Mouse (Mus musculus) liver, embryonic 14.5 days (tissue): ENCODE results near the gene Atg101. TPM values are rescaled to one million over a fixed set of nuclear protein-coding genes. Genes with fewer than 3 reads are reported as not detected.

Experiments
- ATAC-seq: fragments of 200-750 bp; cut with Nextera tagmentation; 2 replicates; pipeline ENCODE4 v1.8.0; 2017; ENCODE audit warnings: moderate number of reproducible peaks, mild to moderate bottlenecking, moderate library complexity; ENCODE audit not compliant: insufficient read depth
- DNase-seq, 3 experiments: peaks; one replicate each; pipeline ENCODE4 v3.0.0-alpha.2; 2012 to 2013; ENCODE audit warnings: low read depth in 3 of 3, low spot score in 3 of 3
- H3K27ac ChIP-seq: fragments of 300-500 bp; sonication (generic); 2 replicates; pipeline ENCODE4 v1.5.1; 2014; ENCODE audit warnings: moderate library complexity, mild to moderate bottlenecking, control low read depth, inconsistent platforms
- H3K27me3 ChIP-seq: fragments of 300-500 bp; sonication (generic); 2 replicates; pipeline ENCODE4 v1.6.1; 2014; ENCODE audit warnings: mild to moderate bottlenecking, low read length, moderate library complexity; ENCODE audit not compliant: control insufficient read depth, insufficient read depth
- H3K36me3 ChIP-seq: fragments of 300-500 bp; sonication (generic); replicated peaks from 2 replicates; pipeline ENCODE4 v1.6.1; 2014; ENCODE audit warnings: low read depth; ENCODE audit not compliant: control insufficient read depth, insufficient read depth
- H3K4me1 ChIP-seq, 2 experiments: fragments of 200-500 bp in 1 of 2; fragments of 300-500 bp in 1 of 2; sonication (generic) in 1 of 2; replicated peaks; 2 replicates each; pipeline ENCODE4 v1.6.1; 2012 to 2014; ENCODE audit warnings: antibody characterized with exemption in 1 of 2, inconsistent platforms in 1 of 2, low read length in 1 of 2; ENCODE audit not compliant: control insufficient read depth in 2 of 2, insufficient read depth in 2 of 2
- H3K4me2 ChIP-seq: fragments of 300-500 bp; sonication (generic); 2 replicates; pipeline ENCODE4 v1.6.1; 2014; ENCODE audit warnings: low read depth, mild to moderate bottlenecking, control low read depth, moderate library complexity
- H3K4me3 ChIP-seq, 2 experiments: fragments of 200-500 bp in 1 of 2; fragments of 300-500 bp in 1 of 2; sonication (generic) in 1 of 2; 2 replicates each; pipeline ENCODE4 v1.5.1; 2012 to 2014; ENCODE audit warnings: low read depth in 2 of 2, low read length in 2 of 2, mild to moderate bottlenecking in 2 of 2, control low read depth in 1 of 2, inconsistent platforms in 1 of 2, moderate library complexity in 1 of 2; ENCODE audit not compliant: insufficient read depth in 1 of 2
- H3K9ac ChIP-seq: fragments of 300-500 bp; sonication (generic); replicated peaks from 2 replicates; pipeline ENCODE4 v1.6.1; 2014; ENCODE audit warnings: mild to moderate bottlenecking, control low read depth, moderate library complexity
- H3K9me3 ChIP-seq: fragments of 300-500 bp; sonication (generic); 2 replicates; pipeline ENCODE4 v1.6.1; 2016; ENCODE audit warnings: low read length, mixed read lengths; ENCODE audit not compliant: control insufficient read depth
- CTCF ChIP-seq: IDR thresholded peaks from 2 replicates; pipeline ENCODE4 v1.5.1; 2016; ENCODE audit warnings: antibody characterized with exemption, low read depth, control low read depth
- EP300 ChIP-seq: IDR thresholded peaks from 2 replicates; pipeline ENCODE4 v1.6.1; 2016; ENCODE audit warnings: antibody characterized with exemption, low read depth
- WGBS: fragments of 180-500 bp; shearing (Covaris S2); extraction: QIAGEN DNeasy Blood & Tissue Kit; methylation state at CpG from one replicate; pipeline ENCODE4 v1.1.7; 2014; ENCODE audit not compliant: insufficient replicate concordance; 5-methylcytosine and 5-hydroxymethylcytosine counted together
- polyA plus RNA-seq, 2 experiments: library from polyadenylated mRNA; depleted of rRNA in 1 of 2; stranded (reverse) in 1 of 2; unstranded in 1 of 2; fragments of >200 nt; fragmentation: Nextera tagmentation in 1 of 2; extraction: Ambion mirVana in 1 of 2; gene quantifications; 2 replicates each; pipeline versions ENCODE4 v1.2.1 to v1.2.3; 2012 to 2014

Atg101 gene
- polyA plus RNA-seq, 2 experiments: 17.2 to 23.7 TPM

DNA sequence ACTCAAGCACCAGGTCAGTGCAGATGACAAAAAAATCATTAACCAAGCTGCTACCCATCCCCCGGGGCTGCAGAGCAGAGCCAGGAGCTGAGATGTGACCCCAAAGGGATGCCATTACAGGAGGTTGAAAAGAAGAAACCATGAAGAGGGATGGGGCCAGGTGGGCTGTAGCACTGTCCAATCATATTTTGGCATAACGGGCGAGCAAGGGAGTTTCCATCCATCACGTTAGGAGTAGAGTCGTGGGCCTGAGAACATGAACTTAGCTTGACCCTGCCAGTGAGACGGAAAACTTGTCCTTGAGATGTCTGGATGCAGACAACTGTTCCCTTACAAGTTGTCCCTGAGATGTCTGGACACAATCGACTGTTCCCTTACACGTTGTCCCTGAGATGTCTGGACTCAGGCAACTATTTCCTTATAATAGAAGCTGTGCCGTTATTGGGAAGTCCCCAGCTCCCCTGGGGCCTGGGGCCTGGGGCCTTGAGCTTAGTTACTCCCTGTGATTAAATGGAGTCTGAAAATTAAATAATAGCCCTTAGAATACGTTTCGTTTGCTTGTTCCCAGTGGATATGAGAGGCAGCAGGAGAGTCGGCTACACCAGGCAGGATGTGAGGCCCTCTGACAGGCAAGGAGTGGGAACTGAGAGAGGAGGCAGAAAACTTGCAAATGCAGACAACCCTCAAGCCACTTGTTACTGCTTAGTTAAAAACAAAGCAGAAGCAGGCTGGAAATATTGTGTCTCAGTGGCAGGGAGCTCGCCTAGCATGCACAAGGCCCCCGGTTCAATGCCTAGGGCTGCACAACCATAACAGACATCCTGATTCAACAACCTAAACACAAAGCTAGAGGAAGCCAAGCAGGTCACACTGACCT lies 35.1 kb downstream of the Atg101 start:
- H3K4me1 ChIP-seq: peaks cover 0 to 24% of the 10 kb centered on the region in 2 experiments; a peak in 2 of 4 replicates
- no peak for DNase-seq
- TF ChIP-seq CTCF (no peak), EP300 (no peak)
- no peaks in the 10 kb centered on the region for H3K36me3 ChIP-seq
- H3K9me3 ChIP-seq: no peaks in the 10 kb centered on the region; the same call in 1 of the 2 replicates
- H3K9ac ChIP-seq: no peak overlapping the region
- no peak for ATAC-seq
- no peak overlapping the region for H3K4me2 ChIP-seq
- H3K4me3 ChIP-seq: no peak overlapping the region
- H3K27ac ChIP-seq: no peak overlapping the region
- no peaks in the 10 kb centered on the region for H3K27me3 ChIP-seq
- 47% methylated on average over 14 of the region's 14 CpGs for whole genome bisulfite sequencing

DNA sequence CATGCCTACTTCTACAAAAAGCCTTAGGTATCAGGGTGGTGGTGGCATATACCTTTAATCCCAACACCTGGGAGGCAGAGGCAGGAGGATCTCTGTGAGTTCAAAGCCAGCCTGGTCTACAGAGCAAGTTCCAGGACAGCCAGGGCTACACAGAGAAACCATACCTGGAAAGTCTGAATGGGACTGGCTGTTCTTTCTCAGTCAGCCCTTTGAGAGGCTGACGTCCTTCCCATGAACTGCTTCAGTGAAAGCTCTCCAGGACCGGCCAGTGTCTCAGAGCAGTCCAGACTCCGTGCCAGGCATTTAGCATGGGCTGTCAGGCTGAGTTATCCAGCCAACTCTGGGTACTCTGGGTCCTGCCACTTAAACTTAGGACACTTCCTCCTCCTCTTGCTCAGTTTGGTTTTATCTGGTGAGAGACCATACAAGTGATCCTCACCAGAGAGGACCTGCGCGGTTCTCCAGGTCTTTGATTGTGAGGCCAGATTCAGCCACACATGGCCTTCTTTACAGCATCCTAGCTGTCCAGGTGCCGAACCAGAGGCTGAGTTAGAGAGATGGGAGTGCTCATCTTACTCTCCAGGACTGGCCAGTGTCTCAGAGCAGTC lies 36.0 kb downstream of the Atg101 start:
- Histone ChIP-seq H3K9ac (no peak overlapping the region), H3K4me3 (no peak overlapping the region), H3K9me3 (no peaks in the 10 kb centered on the region; the same call in 1 of the 2 replicates), H3K4me2 (no peak overlapping the region), H3K27ac (no peak overlapping the region), H3K27me3 (no peaks in the 10 kb centered on the region), H3K4me1 (peaks cover 0 to 24% of the 10 kb centered on the region in 2 experiments; a peak in 2 of 4 replicates), H3K36me3 (no peaks in the 10 kb centered on the region)
- ATAC-seq: no peak
- DNase-seq: no peak
- TF ChIP-seq EP300 (no peak), CTCF (no peak)
- 17% methylated on average over 6 of the region's 6 CpGs for WGBS

- H3K4me3 ChIP-seq: no peak overlapping the region
- no peak overlapping the region for H3K4me2 ChIP-seq
- H3K27me3 ChIP-seq: no peaks in the 10 kb centered on the region
- no peak for DNase-seq
- H3K9me3 ChIP-seq: no peaks in the 10 kb centered on the region; the same call in 1 of the 2 replicates
- no peak overlapping the region for H3K9ac ChIP-seq
- peak; percentile 33; the same call in 1 of the 2 replicates for ATAC-seq
- H3K36me3 ChIP-seq: no peaks in the 10 kb centered on the region
- TF ChIP-seq EP300: 0 out of 2 replicates have a peak, but pooled peaks have one; percentile 26
- TF ChIP-seq CTCF: no peak
- H3K4me1 ChIP-seq: peaks cover 0 to 24% of the 10 kb centered on the region in 2 experiments; a peak in 2 of 4 replicates
- WGBS: 4% methylated on average over 6 of the region's 6 CpGs
- H3K27ac ChIP-seq: no peak overlapping the region
Measured at GRCm38 (mm10) chr15:101320618-101321041, 36.6 kb downstream of the Atg101 start.

DNA sequence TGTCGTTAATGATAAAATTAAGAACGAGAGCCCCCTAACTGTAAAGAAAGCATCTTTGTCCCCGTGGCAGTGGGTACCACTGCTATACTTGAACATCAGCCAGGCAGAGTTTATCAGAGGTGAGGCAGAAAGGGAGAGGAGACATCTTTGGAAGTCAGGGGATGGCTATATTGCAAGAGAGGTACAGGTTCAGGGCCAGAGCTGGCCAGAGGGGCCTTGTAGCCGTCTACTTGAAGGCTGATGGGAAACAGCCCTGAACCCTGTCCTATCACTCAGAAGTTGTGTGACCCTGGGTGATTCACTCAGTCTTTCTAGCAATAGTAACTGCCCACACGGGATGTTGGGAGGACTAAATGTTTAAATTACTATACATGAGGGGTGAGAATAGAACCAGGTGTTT lies 37.1 kb downstream of the Atg101 start:
- H3K36me3 ChIP-seq: no peaks in the 10 kb centered on the region
- TF ChIP-seq EP300 (no peak), CTCF (no peak)
- DNase-seq (no peak), ATAC-seq (no peak)
- H3K27ac ChIP-seq: no peak overlapping the region
- no peaks in the 10 kb centered on the region for H3K27me3 ChIP-seq
- H3K9me3 ChIP-seq: no peaks in the 10 kb centered on the region; the same call in 1 of the 2 replicates
- WGBS: 8% methylated on average over 5 of the region's 5 CpGs
- peaks cover 0 to 23% of the 10 kb centered on the region in 2 experiments; a peak in 2 of 4 replicates for H3K4me1 ChIP-seq
- no peak overlapping the region for H3K9ac ChIP-seq
- no peak overlapping the region for H3K4me2 ChIP-seq
- no peak overlapping the region for H3K4me3 ChIP-seq

DNA sequence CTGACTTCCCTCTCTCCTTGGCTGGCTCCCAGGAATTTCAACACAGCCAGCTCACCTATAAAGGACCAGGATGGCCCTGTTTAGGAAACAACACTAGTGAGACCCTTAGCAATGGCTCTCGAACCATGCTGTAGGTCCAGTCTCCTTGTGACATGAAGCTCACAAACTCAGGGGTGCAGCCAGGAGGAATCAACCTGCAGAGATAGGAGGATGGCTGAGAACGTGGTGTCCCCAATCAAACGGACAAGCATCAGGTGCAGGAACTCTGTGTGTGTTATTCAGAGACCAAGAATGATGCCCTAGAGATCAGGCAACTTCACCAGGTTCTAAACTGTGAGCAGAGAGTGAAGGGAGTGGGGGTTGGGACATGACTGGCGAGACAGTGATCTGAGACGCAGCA lies 38.0 kb downstream of the Atg101 start:
- no peak for ATAC-seq
- WGBS: 45% methylated on average over 5 of the region's 5 CpGs

More for the DNA sequence above, 38.0 kb downstream of the Atg101 start:
- Histone ChIP-seq H3K9ac (no peak overlapping the region), H3K36me3 (no peaks in the 10 kb centered on the region), H3K9me3 (no peaks in the 10 kb centered on the region; the same call in 1 of the 2 replicates), H3K27me3 (no peaks in the 10 kb centered on the region), H3K27ac (no peak overlapping the region), H3K4me2 (no peak overlapping the region), H3K4me1 (peaks cover 0 to 23% of the 10 kb centered on the region in 2 experiments; a peak in 2 of 4 replicates), H3K4me3 (no peak overlapping the region)
- no peak for DNase-seq
- no peak for TF ChIP-seq CTCF
- no peak for TF ChIP-seq EP300
